Mouse (Mus musculus): ENCODE measurements at regions not wholly inside any gene's neighbourhood (a gene's known extent, or its start where the extent isn't known, plus 50 kb on each side); places are given as distances from the start of the nearest gene placed in this dataset.

GRCm38 (mm10) chr4:106100211-106101025 is 215.6 kb upstream of the Usp24 start:
- peak in 1 of 2 experiments; percentile 21 for DNase-seq (ENCODE audit: inconsistent age in 2 of 2, low spot score in 1 of 2)

GRCm38 (mm10) chr4:106101904-106102303 is 214.1 kb upstream of the Usp24 start:
- DNase-seq (ENCODE audit: inconsistent age in 2 of 2, low spot score in 1 of 2) = peak in 1 of 2 experiments; percentile 28

- DNase-seq (ENCODE audit: inconsistent age in 2 of 2, low spot score in 1 of 2) = no peak
These were observed 213.5 kb upstream of the Usp24 start for GRCm38 (mm10) chr4:106102451-106102977.

- DNase-seq (ENCODE audit: inconsistent age in 2 of 2, low spot score in 1 of 2) = no peak
These were observed 212.0 kb upstream of the Usp24 start for GRCm38 (mm10) chr4:106103750-106104635.

- no peak for DNase-seq (ENCODE audit: inconsistent age in 2 of 2, low spot score in 1 of 2)
These were observed 203.0 kb upstream of the Usp24 start for GRCm38 (mm10) chr4:106112981-106113380.

- DNase-seq (ENCODE audit: inconsistent age in 2 of 2, low spot score in 1 of 2) = no peak
These were observed 202.3 kb upstream of the Usp24 start for GRCm38 (mm10) chr4:106113747-106114146.

- peak in 1 of 2 experiments; percentile 48 for DNase-seq (ENCODE audit: inconsistent age in 2 of 2, low spot score in 1 of 2)
These were observed 199.4 kb upstream of the Usp24 start for GRCm38 (mm10) chr4:106116611-106117010.

- DNase-seq (ENCODE audit: inconsistent age in 2 of 2, low spot score in 1 of 2) = no peak
These were observed 194.7 kb upstream of the Usp24 start for GRCm38 (mm10) chr4:106121306-106121705.

GRCm38 (mm10) chr4:106123038-106123654 is 192.9 kb upstream of the Usp24 start:
- DNase-seq (ENCODE audit: inconsistent age in 2 of 2, low spot score in 1 of 2) = peak; percentile 70 to 82

- DNase-seq (ENCODE audit: inconsistent age in 2 of 2, low spot score in 1 of 2) = no peak
These were observed 188.8 kb upstream of the Usp24 start for GRCm38 (mm10) chr4:106127199-106127598.

GRCm38 (mm10) chr4:106127641-106128040 is 188.4 kb upstream of the Usp24 start:
- peak in 1 of 2 experiments; percentile 70 for DNase-seq (ENCODE audit: inconsistent age in 2 of 2, low spot score in 1 of 2)

- DNase-seq (ENCODE audit: inconsistent age in 2 of 2, low spot score in 1 of 2) = no peak
These were observed 186.7 kb upstream of the Usp24 start for GRCm38 (mm10) chr4:106129327-106129726.

- no peak for DNase-seq (ENCODE audit: inconsistent age in 2 of 2, low spot score in 1 of 2)
These were observed 186.2 kb upstream of the Usp24 start for GRCm38 (mm10) chr4:106129803-106130202.

GRCm38 (mm10) chr4:106133746-106134730 is 182.0 kb upstream of the Usp24 start:
- DNase-seq (ENCODE audit: inconsistent age in 2 of 2, low spot score in 1 of 2) = no peak

- no peak for DNase-seq (ENCODE audit: inconsistent age in 2 of 2, low spot score in 1 of 2)
These were observed 173.3 kb upstream of the Usp24 start for GRCm38 (mm10) chr4:106142741-106143140.

- peak in 1 of 2 experiments; percentile 67 for DNase-seq (ENCODE audit: inconsistent age in 2 of 2, low spot score in 1 of 2)
These were observed 171.5 kb upstream of the Usp24 start for GRCm38 (mm10) chr4:106144351-106145116.

- no peak for DNase-seq (ENCODE audit: inconsistent age in 2 of 2, low spot score in 1 of 2)
These were observed 169.0 kb upstream of the Usp24 start for GRCm38 (mm10) chr4:106146919-106147460.

- DNase-seq (ENCODE audit: inconsistent age in 2 of 2, low spot score in 1 of 2) = no peak
These were observed 167.1 kb upstream of the Usp24 start for GRCm38 (mm10) chr4:106148866-106149265.

Data from adrenal gland, adult (tissue).